Mouse (Mus musculus) heart, embryonic 16.5 days (tissue): ENCODE measurements around the gene Tedc2. TPM values are rescaled to one million over a fixed set of nuclear protein-coding genes. Genes with fewer than 3 reads are reported as not detected.

ENCODE experiments used
- ATAC-seq: fragments of 200-750 bp; cut with Nextera tagmentation; replicated peaks from 2 replicates; pipeline ENCODE4 v1.8.0; 2017; ENCODE audit warnings: moderate number of reproducible peaks; ENCODE audit not compliant: insufficient read depth, low FRiP score; ENCODE audit errors: extremely low read depth
- H3K27ac ChIP-seq: fragments of 300-500 bp; sonication (generic); 2 replicates; pipeline ENCODE4 v1.5.1; 2014; ENCODE audit warnings: mild to moderate bottlenecking, low read length, control low read depth, moderate library complexity
- H3K27me3 ChIP-seq: fragments of 300-500 bp; sonication (generic); 2 replicates; pipeline ENCODE4 v1.6.1; 2014; ENCODE audit warnings: low read length, mixed read lengths; ENCODE audit not compliant: control insufficient read depth, insufficient read depth
- H3K36me3 ChIP-seq: fragments of 300-500 bp; sonication (generic); 2 replicates; pipeline ENCODE4 v1.6.1; 2014; ENCODE audit not compliant: control insufficient read depth, insufficient read depth
- H3K4me1 ChIP-seq: fragments of 300-500 bp; sonication (generic); 2 replicates; pipeline ENCODE4 v1.6.1; 2014; ENCODE audit warnings: low read length, mixed read lengths; ENCODE audit not compliant: control insufficient read depth, insufficient read depth
- H3K4me2 ChIP-seq: fragments of 300-500 bp; sonication (generic); 2 replicates; pipeline ENCODE4 v1.6.1; 2014; ENCODE audit warnings: low read depth, mild to moderate bottlenecking, control low read depth, low read length
- H3K4me3 ChIP-seq: fragments of 300-500 bp; sonication (generic); 2 replicates; pipeline ENCODE4 v1.5.1; 2014; ENCODE audit warnings: mild to moderate bottlenecking, control low read depth, low read length
- H3K9ac ChIP-seq: fragments of 300-500 bp; sonication (generic); 2 replicates; pipeline ENCODE4 v1.6.1; 2014; ENCODE audit warnings: low read length, control low read depth
- H3K9me3 ChIP-seq: fragments of 300-500 bp; sonication (generic); replicated peaks from 2 replicates; pipeline ENCODE4 v1.6.1; 2016; ENCODE audit warnings: low read length; ENCODE audit not compliant: control insufficient read depth
- WGBS: fragments of 180-500 bp; shearing (Covaris S2); extraction: QIAGEN DNeasy Blood & Tissue Kit; methylation state at CpG from one replicate; pipeline ENCODE4 v1.1.7; 2014; 5-methylcytosine and 5-hydroxymethylcytosine counted together
- polyA plus RNA-seq: library from polyadenylated mRNA; unstranded; fragments of >200 nt; fragmentation: Nextera tagmentation; extraction: Ambion mirVana; gene quantifications from 2 replicates; pipeline ENCODE4 v1.2.1, GENCODE M21; 2015

The Tedc2 gene
- polyA plus RNA-seq, 1 experiment from 2014 or later = 4.2 TPM

- no peak overlapping the region for H3K27ac ChIP-seq
- H3K4me1 ChIP-seq = peaks cover 27% of the 10 kb centered on the region
- 0 out of 2 replicates have a peak, but pooled peaks cover 2% of the 10 kb centered on the region for H3K36me3 ChIP-seq
- H3K9me3 ChIP-seq = no peaks in the 10 kb centered on the region
- WGBS = 78% methylated on average over 8 of the region's 8 CpGs
- no peak for ATAC-seq
- H3K4me3 ChIP-seq = no peak overlapping the region
- no peaks in the 10 kb centered on the region for H3K27me3 ChIP-seq
- H3K4me2 ChIP-seq = no peak overlapping the region
- no peak overlapping the region; the same call in 1 of the 2 replicates for H3K9ac ChIP-seq
These were observed 27.8 kb downstream of the Tedc2 start for GRCm38 (mm10) chr17:24192848-24193247.

- ATAC-seq = no peak
- Histone ChIP-seq H3K4me3 (no peak overlapping the region), H3K36me3 (0 out of 2 replicates have a peak, but pooled peaks cover 2% of the 10 kb centered on the region), H3K4me2 (no peak overlapping the region), H3K27ac (no peak overlapping the region), H3K4me1 (peaks cover 20% of the 10 kb centered on the region), H3K27me3 (no peaks in the 10 kb centered on the region), H3K9me3 (no peaks in the 10 kb centered on the region), H3K9ac (peak overlapping the region; percentile 49)
- WGBS = 71% methylated on average over 4 of the region's 4 CpGs
These were observed 29.2 kb downstream of the Tedc2 start for GRCm38 (mm10) chr17:24191481-24191880.

DNA sequence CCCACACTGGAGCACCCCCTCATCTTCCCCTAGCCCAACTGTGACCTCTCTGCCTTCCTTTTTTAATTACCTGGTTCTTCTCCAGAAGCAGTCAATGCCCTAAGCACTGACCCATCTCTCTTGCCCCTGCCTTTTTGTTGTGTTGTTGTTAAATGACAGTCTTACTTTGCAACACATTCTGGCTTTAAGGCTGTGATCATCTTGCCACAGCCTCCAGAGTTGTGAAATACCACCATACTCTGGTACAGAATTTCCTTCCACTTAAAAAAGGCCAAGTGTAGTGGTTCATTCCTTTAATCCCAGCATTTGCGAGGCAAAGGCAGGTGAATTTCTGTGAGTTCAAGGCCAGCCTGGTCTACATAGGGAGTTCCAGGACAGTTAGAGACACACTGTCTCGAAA is 29.7 kb downstream of the Tedc2 start:
- Histone ChIP-seq H3K9ac (no peak overlapping the region), H3K36me3 (0 out of 2 replicates have a peak, but pooled peaks cover 2% of the 10 kb centered on the region), H3K27me3 (no peaks in the 10 kb centered on the region), H3K27ac (no peak overlapping the region), H3K4me2 (no peak overlapping the region), H3K9me3 (no peaks in the 10 kb centered on the region), H3K4me1 (peaks cover 16% of the 10 kb centered on the region), H3K4me3 (no peak overlapping the region)
- no peak for ATAC-seq
- 89% methylated on average over 2 of the region's 2 CpGs for WGBS

GRCm38 (mm10) chr17:24174259-24174658 is 46.4 kb downstream of the Tedc2 start:
- Histone ChIP-seq H3K9ac (no peak overlapping the region), H3K9me3 (no peaks in the 10 kb centered on the region), H3K27ac (no peak overlapping the region), H3K36me3 (no peaks in the 10 kb centered on the region), H3K27me3 (no peaks in the 10 kb centered on the region), H3K4me1 (peaks cover 5% of the 10 kb centered on the region), H3K4me2 (no peak overlapping the region), H3K4me3 (no peak overlapping the region)
- ATAC-seq = no peak
- WGBS = 73% methylated on average over 3 of the region's 3 CpGs

DNA sequence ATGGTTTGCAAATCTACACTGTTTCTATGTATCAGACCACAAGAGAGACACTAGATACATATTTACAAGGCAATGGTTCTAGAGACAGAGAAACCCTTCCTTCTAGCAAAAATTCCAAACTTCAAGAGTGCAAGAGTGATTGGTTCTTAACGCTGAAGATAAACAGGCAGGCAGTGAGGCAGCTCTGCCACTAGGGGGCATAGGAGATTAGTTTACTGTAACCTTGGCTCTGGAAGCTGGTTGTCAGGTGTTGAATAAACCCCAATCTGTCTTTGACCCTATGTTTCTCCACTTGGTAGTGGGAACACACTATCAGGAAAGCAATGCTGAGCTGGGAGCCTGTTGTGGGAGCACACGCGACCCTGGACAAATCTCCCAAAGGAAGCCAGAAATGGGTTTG is 47.2 kb downstream of the Tedc2 start:
- no peak for ATAC-seq
- Histone ChIP-seq H3K4me2 (no peak overlapping the region), H3K27me3 (no peaks in the 10 kb centered on the region), H3K36me3 (no peaks in the 10 kb centered on the region), H3K4me1 (peaks cover 6% of the 10 kb centered on the region), H3K4me3 (no peak overlapping the region), H3K27ac (no peak overlapping the region), H3K9ac (no peak overlapping the region), H3K9me3 (no peaks in the 10 kb centered on the region)
- 6% methylated on average over 3 of the region's 3 CpGs for WGBS

DNA sequence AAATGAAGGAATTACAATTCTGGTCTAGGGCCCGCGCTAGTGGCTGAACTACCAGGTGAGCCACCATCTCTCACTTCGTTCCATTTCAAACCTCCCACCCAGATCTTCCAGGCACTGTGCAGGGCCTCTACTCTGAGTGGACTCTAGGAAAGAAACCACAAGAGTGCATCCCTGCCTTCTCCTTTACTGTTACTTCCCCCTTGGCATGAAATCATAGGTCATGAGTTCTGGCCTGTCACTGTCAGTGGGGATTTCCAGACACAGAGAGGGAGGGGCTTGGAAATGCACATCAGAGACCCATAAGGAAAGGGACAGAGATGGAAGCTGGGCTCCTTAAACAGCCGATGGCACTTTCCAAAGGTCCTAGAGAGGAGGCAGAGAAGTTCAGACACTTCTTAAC is 48.9 kb downstream of the Tedc2 start:
- Histone ChIP-seq H3K9me3 (no peaks in the 10 kb centered on the region), H3K4me1 (peaks cover 19% of the 10 kb centered on the region), H3K4me3 (no peak overlapping the region), H3K27ac (no peak overlapping the region), H3K27me3 (no peaks in the 10 kb centered on the region), H3K36me3 (peaks cover 10% of the 10 kb centered on the region), H3K9ac (no peak overlapping the region), H3K4me2 (no peak overlapping the region)
- WGBS = 82% methylated on average over 4 of the region's 4 CpGs
- no peak for ATAC-seq

DNA sequence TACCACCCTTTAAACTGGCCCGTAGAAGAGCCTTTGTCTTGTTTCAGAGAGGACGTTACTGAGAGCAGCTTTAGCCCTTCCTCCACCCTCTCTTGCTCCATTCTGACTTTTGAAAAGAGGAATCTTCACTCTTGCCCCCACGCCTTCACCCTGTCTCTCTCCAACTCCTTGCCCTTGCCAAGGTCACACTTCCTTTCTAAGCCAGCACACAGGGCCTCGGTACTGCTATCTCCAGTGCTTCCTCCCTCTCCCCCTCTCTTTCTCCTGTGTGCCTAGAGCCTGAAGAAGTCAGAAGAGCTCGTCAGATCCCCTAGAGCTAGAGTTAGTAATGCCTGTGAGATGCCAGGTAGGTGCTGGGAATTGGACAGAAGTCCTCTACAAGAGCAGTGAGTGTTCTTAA is 49.9 kb downstream of the Tedc2 start:
- 59% methylated on average over 5 of the region's 5 CpGs for WGBS
- Histone ChIP-seq H3K27me3 (no peaks in the 10 kb centered on the region), H3K27ac (peak overlapping the region; percentile 40), H3K36me3 (peaks cover 13% of the 10 kb centered on the region), H3K4me1 (peaks cover 19% of the 10 kb centered on the region), H3K4me2 (no peak overlapping the region), H3K4me3 (no peak overlapping the region), H3K9me3 (no peaks in the 10 kb centered on the region), H3K9ac (no peak overlapping the region)
- no peak for ATAC-seq

DNA sequence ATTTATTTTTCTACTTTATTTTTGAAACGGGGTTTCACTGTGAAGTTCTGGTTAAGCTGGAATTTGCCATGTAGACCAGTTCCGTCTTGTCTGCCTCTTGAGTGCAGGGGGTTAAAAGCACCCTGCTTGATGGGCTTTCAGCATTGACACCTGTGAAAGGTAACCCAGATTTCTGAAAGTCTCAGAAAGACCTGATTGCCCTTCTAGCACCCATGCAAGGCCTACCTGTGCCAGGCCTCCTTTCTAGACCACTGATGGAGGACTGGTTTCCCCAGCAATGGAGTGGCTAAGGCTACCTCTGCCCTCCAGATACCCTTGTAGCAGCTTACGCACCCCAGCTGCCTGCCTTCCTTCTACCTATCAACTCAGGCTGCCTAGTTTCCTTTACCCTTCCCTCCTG is 50.5 kb downstream of the Tedc2 start:
- 58% methylated on average over 3 of the region's 3 CpGs for WGBS
- H3K27ac ChIP-seq = peak overlapping the region; percentile 95

DNA sequence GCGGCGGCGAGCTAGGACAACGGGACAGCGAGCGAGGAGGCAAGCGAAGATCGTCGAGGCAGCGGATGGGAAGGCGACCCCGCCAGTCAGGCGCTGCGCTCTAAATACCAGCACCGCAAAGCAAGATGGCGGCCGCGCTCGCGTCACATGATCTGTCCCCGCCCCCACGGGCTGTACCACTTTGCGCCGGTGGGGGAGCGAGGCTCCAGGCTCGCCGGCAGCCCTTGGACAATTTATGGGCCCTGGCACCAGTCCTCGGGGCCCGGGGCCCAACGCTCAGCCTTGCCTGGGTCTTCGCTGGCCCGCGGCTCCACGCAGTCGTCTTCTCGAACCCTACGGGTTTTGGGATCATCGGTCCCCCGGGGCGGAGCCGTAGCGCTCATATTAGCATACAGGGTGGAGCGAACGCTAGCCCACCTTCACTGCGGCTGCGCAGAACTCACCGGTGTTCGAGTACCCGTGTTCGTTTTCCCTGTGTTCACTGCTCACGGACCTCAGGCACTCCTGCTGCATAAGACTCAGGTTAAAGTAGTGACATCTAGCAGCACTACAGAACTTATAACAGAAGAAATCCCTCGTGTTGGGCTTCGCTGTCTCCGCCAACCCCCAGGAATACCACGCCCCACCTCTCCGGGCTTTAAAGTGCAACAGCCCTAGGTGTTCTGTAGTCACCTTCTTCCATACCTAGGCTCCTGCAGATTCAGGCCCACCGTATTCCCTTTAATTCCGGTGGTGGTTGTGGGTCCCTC is 51.2 kb downstream of the Tedc2 start, which contains the start of gene Atp6v0c:
Gene Atp6v0c, minus strand, starts transcription at position 386 of the 749 bp plus-strand sequence.
- Histone ChIP-seq H3K27ac (peak within 1 kb of the TSS; percentile 95), H3K36me3 (peaks cover 16% of the 10 kb centered on the region), H3K4me3 (peak within 1 kb of the TSS; percentile 90), H3K27me3 (no peaks in the 10 kb centered on the region), H3K9me3 (no peaks in the 10 kb centered on the region), H3K9ac (peak within 1 kb of the TSS; percentile 91), H3K4me2 (peak within 1 kb of the TSS; percentile 84), H3K4me1 (peaks cover 19% of the 10 kb centered on the region)
- peak; percentile 91 for ATAC-seq
- under 1% methylated on average over 58 of the region's 58 CpGs for WGBS

More for the DNA sequence above, 50.5 kb downstream of the Tedc2 start:
- Histone ChIP-seq H3K4me3 (peak overlapping the region; percentile 90), H3K9me3 (no peaks in the 10 kb centered on the region), H3K27me3 (no peaks in the 10 kb centered on the region), H3K4me2 (peak overlapping the region; percentile 84), H3K36me3 (peaks cover 15% of the 10 kb centered on the region), H3K9ac (peak overlapping the region; percentile 91), H3K4me1 (peaks cover 19% of the 10 kb centered on the region)
- no peak for ATAC-seq
